In genomic region chr7:45573954-45574353, GRCm38 (mm10) we compare ENCODE assay signal across 18 mouse cellular contexts. TPM values are rescaled to one million over a fixed set of nuclear protein-coding genes. Genes with fewer than 3 reads are reported as not detected.
DNase-seq lines count a peak whose midpoint lies in the region; ATAC-seq and TF ChIP-seq lines count a peak whose summit lies in the region.
"Had no signal": no experiment of that assay in that cellular context is flagged by ENCODE, and none has a peak within 500 bp of the region (broad histone marks: within the 10 kb centered on the region; RNA-seq: fewer than 3 reads in every experiment).

No protein-coding gene starts in this region.

- H3K4me2 ChIP-seq in heart, postnatal 0 days (ENCODE audit: low read depth, low read length) = no peak overlapping the region; the same call in 1 of the 2 replicates
- H3K4me2 ChIP-seq in intestine, embryonic 16.5 days (ENCODE audit: low read depth, low read length) = peak overlapping the region; percentile 52
- peak overlapping the region; percentile 97 for H3K4me2 ChIP-seq in liver, embryonic 13.5 days
- H3K4me2 ChIP-seq in midbrain, embryonic 16.5 days (ENCODE audit: low read length) = no peak overlapping the region
- H3K4me2 ChIP-seq: limb, embryonic 13.5 days had no signal

- H3K27me3 ChIP-seq in heart, postnatal 0 days (ENCODE audit: control insufficient read depth, insufficient read depth, low read length) = no peaks in the 10 kb centered on the region
- no peaks in the 10 kb centered on the region for H3K27me3 ChIP-seq in intestine, embryonic 16.5 days (replicated peaks; ENCODE audit: control insufficient read depth, insufficient read depth, low read length)
- no peaks in the 10 kb centered on the region for H3K27me3 ChIP-seq in liver, embryonic 13.5 days
- no peaks in the 10 kb centered on the region for H3K27me3 ChIP-seq in midbrain, embryonic 16.5 days (ENCODE audit: control insufficient read depth, insufficient read depth, low read depth, low read length)
- H3K27me3 ChIP-seq: limb, embryonic 13.5 days; Patski had no signal

- H3K4me3 ChIP-seq in heart, postnatal 0 days (ENCODE audit: low read depth, low read length) = no peak overlapping the region
- peak overlapping the region; percentile 47 for H3K4me3 ChIP-seq in intestine, embryonic 16.5 days (ENCODE audit: low read length)
- H3K4me3 ChIP-seq in liver, embryonic 13.5 days (replicated peaks) = peak overlapping the region; percentile 53
- no peak overlapping the region for H3K4me3 ChIP-seq in midbrain, embryonic 16.5 days (ENCODE audit: low read depth, low read length)
- H3K4me3 ChIP-seq: limb, embryonic 13.5 days had no signal

- intact Hi-C loops in heart, postnatal 10 days (cut with DNase I) = no loop called here

- peaks cover 19% of the 10 kb centered on the region for H3K36me3 ChIP-seq in heart, postnatal 0 days (replicated peaks; ENCODE audit: control insufficient read depth, insufficient read depth, low read length)
- H3K36me3 ChIP-seq in intestine, embryonic 16.5 days (ENCODE audit: control insufficient read depth, insufficient read depth, low read length) = peaks cover 5% of the 10 kb centered on the region; the same call in 1 of the 2 replicates
- peaks cover 37% of the 10 kb centered on the region for H3K36me3 ChIP-seq in liver, embryonic 13.5 days
- peaks cover 9% of the 10 kb centered on the region; the same call in 1 of the 2 replicates for H3K36me3 ChIP-seq in midbrain, embryonic 16.5 days (ENCODE audit: control insufficient read depth, insufficient read depth, low read length)

- peak overlapping the region; percentile 56 for H3K27ac ChIP-seq in heart, postnatal 0 days (ENCODE audit: low read depth)
- no peak overlapping the region for H3K27ac ChIP-seq in intestine, embryonic 16.5 days (ENCODE audit: low read length)
- H3K27ac ChIP-seq in liver, embryonic 13.5 days = 0 out of 2 replicates have a peak overlapping the region, but pooled peaks have one; percentile 60
- H3K27ac ChIP-seq in midbrain, embryonic 16.5 days (ENCODE audit: low read length) = no peak overlapping the region
- H3K27ac ChIP-seq: limb, embryonic 13.5 days had no signal

- H3K9ac ChIP-seq in heart, postnatal 0 days (replicated peaks; ENCODE audit: low read depth, low read length) = no peak overlapping the region
- H3K9ac ChIP-seq in intestine, embryonic 16.5 days (ENCODE audit: low read depth, low read length) = peak overlapping the region; percentile 58; the same call in 1 of the 2 replicates
- H3K9ac ChIP-seq in liver, embryonic 13.5 days = peak overlapping the region; percentile 60
- H3K9ac ChIP-seq in midbrain, embryonic 16.5 days (ENCODE audit: low read depth, low read length) = no peak overlapping the region
- H3K9ac ChIP-seq: limb, embryonic 13.5 days had no signal

- no peak for DNase-seq in heart, postnatal 0 days (ENCODE audit: low spot score)
- DNase-seq in heart, postnatal 10 days = no peak
- DNase-seq in liver, embryonic 13.5 days = no peak
- peak; percentile 78 for DNase-seq in thymus, postnatal 14 days
- no peak for DNase-seq in retina, postnatal 1 day
- DNase-seq in ovary, postnatal 36 days (ENCODE audit: low spot score) = no peak
- DNase-seq: adrenal gland, postnatal 14 days; cerebellum, adult 11 months; gastrocnemius, postnatal 10 days; spleen, adult 18-20 months had no signal

- no peak for TF ChIP-seq EP300 in heart, postnatal 0 days (IDR thresholded peaks at IDR 0.05; ENCODE audit: low read depth)

- H3K9me3 ChIP-seq in heart, postnatal 0 days (replicated peaks; ENCODE audit: control insufficient read depth, low read length) = no peaks in the 10 kb centered on the region
- no peaks in the 10 kb centered on the region for H3K9me3 ChIP-seq in intestine, embryonic 16.5 days (ENCODE audit: control insufficient read depth, low read length)
- no peaks in the 10 kb centered on the region for H3K9me3 ChIP-seq in liver, embryonic 13.5 days (replicated peaks)
- no peaks in the 10 kb centered on the region for H3K9me3 ChIP-seq in midbrain, embryonic 16.5 days (replicated peaks; ENCODE audit: control insufficient read depth, low read length, poor library complexity, severe bottlenecking)
- H3K9me3 ChIP-seq: limb, embryonic 13.5 days had no signal

- peaks cover 20% of the 10 kb centered on the region for H3K4me1 ChIP-seq in heart, postnatal 0 days (ENCODE audit: control insufficient read depth, insufficient read depth)
- peaks cover 30% of the 10 kb centered on the region for H3K4me1 ChIP-seq in intestine, embryonic 16.5 days (ENCODE audit: control insufficient read depth, insufficient read depth, low read length)
- H3K4me1 ChIP-seq in liver, embryonic 13.5 days (replicated peaks) = peaks cover 53% of the 10 kb centered on the region
- H3K4me1 ChIP-seq in midbrain, embryonic 16.5 days (ENCODE audit: control insufficient read depth, insufficient read depth, low read length) = peaks cover 14% of the 10 kb centered on the region

- 65% methylated on average over 8 of the region's 8 CpGs for WGBS in heart, postnatal 0 days
- 69% methylated on average over 8 of the region's 8 CpGs for WGBS in intestine, embryonic 16.5 days
- WGBS in liver, embryonic 13.5 days (ENCODE audit: insufficient replicate concordance) = 60% methylated on average over 8 of the region's 8 CpGs
- WGBS in midbrain, embryonic 16.5 days = 82% methylated on average over 8 of the region's 8 CpGs

- no peak for TF ChIP-seq CTCF in heart, postnatal 0 days (IDR thresholded peaks at IDR 0.05; ENCODE audit: low read depth)

- ATAC-seq in heart, postnatal 0 days (ENCODE audit: insufficient read depth, low read depth) = no peak
- ATAC-seq in intestine, embryonic 16.5 days = no peak
- no peak for ATAC-seq in liver, embryonic 13.5 days (ENCODE audit: low read depth)
- no peak for ATAC-seq in midbrain, embryonic 16.5 days
- ATAC-seq: hindbrain, embryonic 16.5 days; Patski had no signal

RNA-seq across cellular contexts. Expression of gene Bcat2, which starts 4.0 kb away (rescaled TPM):
- total RNA-seq in heart, postnatal 0 days (2014; rRNA removed; ENCODE audit: low replicate concordance) = 70.6 and 97.2 TPM in 2 replicates
- 73.7 and 74.8 TPM in 2 replicates for polyA plus RNA-seq in heart, postnatal 0 days (2015; fragmentation: Nextera tagmentation; extraction: Ambion mirVana)
- 10 to 100 TPM; 54.7 to 54.9 TPM for total RNA-seq in heart, postnatal 10 days (2021)
- polyA plus RNA-seq in intestine, embryonic 16.5 days (2015; fragmentation: Nextera tagmentation; extraction: Ambion mirVana) = 59.9 and 65.4 TPM in 2 replicates
- 44.1 and 45.4 TPM in 2 replicates for polyA plus RNA-seq in liver, embryonic 13.5 days (2015; fragmentation: Nextera tagmentation; extraction: Ambion mirVana)
- 23.6 and 25.0 TPM in 2 replicates for polyA plus RNA-seq in midbrain, embryonic 16.5 days (2015; fragmentation: Nextera tagmentation; extraction: Ambion mirVana)

RNA-seq across cellular contexts. Expression of gene Hsd17b14, which starts 19.3 kb away (rescaled TPM):
- total RNA-seq in heart, postnatal 0 days (2014; rRNA removed; ENCODE audit: low replicate concordance) = not detected in 2 replicates
- 0.11 and 0.34 TPM in 2 replicates for polyA plus RNA-seq in heart, postnatal 0 days (2015; fragmentation: Nextera tagmentation; extraction: Ambion mirVana)
- total RNA-seq in heart, postnatal 10 days (2021) = under 1 TPM; 0.25 to 0.34 TPM
- polyA plus RNA-seq in intestine, embryonic 16.5 days (2015; fragmentation: Nextera tagmentation; extraction: Ambion mirVana) = 2.9 and 3.3 TPM in 2 replicates
- polyA plus RNA-seq in liver, embryonic 13.5 days (2015; fragmentation: Nextera tagmentation; extraction: Ambion mirVana) = 1.3 and 1.9 TPM in 2 replicates
- 0.21 TPM in 1 of 2 replicates, not detected in the other for polyA plus RNA-seq in midbrain, embryonic 16.5 days (2015; fragmentation: Nextera tagmentation; extraction: Ambion mirVana)

RNA-seq across cellular contexts. Expression of gene Fgf21, which starts 41.3 kb away (rescaled TPM):
- total RNA-seq in heart, postnatal 0 days (2014; rRNA removed; ENCODE audit: low replicate concordance) = not detected in 2 replicates
- 0.12 TPM in 1 of 2 replicates, not detected in the other for polyA plus RNA-seq in heart, postnatal 0 days (2015; fragmentation: Nextera tagmentation; extraction: Ambion mirVana)
- not detected for total RNA-seq in heart, postnatal 10 days (2021)
- 0.23 TPM in 1 of 2 replicates, not detected in the other for polyA plus RNA-seq in intestine, embryonic 16.5 days (2015; fragmentation: Nextera tagmentation; extraction: Ambion mirVana)
- not detected in 2 replicates for polyA plus RNA-seq in liver, embryonic 13.5 days (2015; fragmentation: Nextera tagmentation; extraction: Ambion mirVana)
- not detected in 2 replicates for polyA plus RNA-seq in midbrain, embryonic 16.5 days (2015; fragmentation: Nextera tagmentation; extraction: Ambion mirVana)
- total RNA-seq: gastrocnemius, postnatal 10 days had no signal
- polyA plus RNA-seq: forebrain, embryonic 11.5 days; heart, embryonic 14.5 days; hindbrain, embryonic 16.5 days had no signal

RNA-seq across cellular contexts. Expression of gene Fut1, which starts 43.1 kb away (rescaled TPM):
- not detected in 2 replicates for total RNA-seq in heart, postnatal 0 days (2014; rRNA removed; ENCODE audit: low replicate concordance)
- polyA plus RNA-seq in heart, postnatal 0 days (2015; fragmentation: Nextera tagmentation; extraction: Ambion mirVana) = not detected in 2 replicates
- total RNA-seq in heart, postnatal 10 days (2021) = not detected
- polyA plus RNA-seq in intestine, embryonic 16.5 days (2015; fragmentation: Nextera tagmentation; extraction: Ambion mirVana) = 0.48 and 0.61 TPM in 2 replicates
- not detected in 2 replicates for polyA plus RNA-seq in liver, embryonic 13.5 days (2015; fragmentation: Nextera tagmentation; extraction: Ambion mirVana)
- not detected in 2 replicates for polyA plus RNA-seq in midbrain, embryonic 16.5 days (2015; fragmentation: Nextera tagmentation; extraction: Ambion mirVana)
- total RNA-seq: gastrocnemius, postnatal 10 days had no signal
- polyA plus RNA-seq: forebrain, embryonic 11.5 days; hindbrain, embryonic 16.5 days had no signal

RNA-seq across cellular contexts. Expression of gene Izumo1, which starts 47.7 kb away (rescaled TPM):
- total RNA-seq in heart, postnatal 0 days (2014; rRNA removed; ENCODE audit: low replicate concordance) = 0.53 TPM in 1 of 2 replicates, not detected in the other
- 0.11 and 0.23 TPM in 2 replicates for polyA plus RNA-seq in heart, postnatal 0 days (2015; fragmentation: Nextera tagmentation; extraction: Ambion mirVana)
- total RNA-seq in heart, postnatal 10 days (2021) = under 1 TPM; 0.22 to 0.65 TPM
- 0.07 and 0.15 TPM in 2 replicates for polyA plus RNA-seq in intestine, embryonic 16.5 days (2015; fragmentation: Nextera tagmentation; extraction: Ambion mirVana)
- polyA plus RNA-seq in liver, embryonic 13.5 days (2015; fragmentation: Nextera tagmentation; extraction: Ambion mirVana) = 0.10 TPM in 1 of 2 replicates, not detected in the other
- not detected in 2 replicates for polyA plus RNA-seq in midbrain, embryonic 16.5 days (2015; fragmentation: Nextera tagmentation; extraction: Ambion mirVana)
- polyA plus RNA-seq: C2C12; forebrain, embryonic 11.5 days; hindbrain, embryonic 16.5 days had no signal

Comparison
In these comparisons a context has a peak if more than half of its experiments do, and no peak if none do; other contexts are left out.
1. H3K27ac ChIP-seq: peak in heart, postnatal 0 days (single experiment) and liver, embryonic 13.5 days (single experiment); none in intestine, embryonic 16.5 days (single experiment) and midbrain, embryonic 16.5 days (single experiment).
2. H3K4me2 ChIP-seq: peak in intestine, embryonic 16.5 days (single experiment) and liver, embryonic 13.5 days (single experiment); none in heart, postnatal 0 days (single experiment) and midbrain, embryonic 16.5 days (single experiment).
3. H3K4me3 ChIP-seq: peak in intestine, embryonic 16.5 days (single experiment) and liver, embryonic 13.5 days (single experiment); none in heart, postnatal 0 days (single experiment) and midbrain, embryonic 16.5 days (single experiment).
4. H3K9ac ChIP-seq: peak in intestine, embryonic 16.5 days (single experiment) and liver, embryonic 13.5 days (single experiment); none in heart, postnatal 0 days (single experiment) and midbrain, embryonic 16.5 days (single experiment).